Mouse (Mus musculus): Measurements from ENCODE around the gene Pnp.
"Not testable (repeated sequence)": the region's sequence is repeated elsewhere in the genome, so short reads cannot be mapped to it uniquely, and the experiment has no call there.

Gene Pnp

GRCm38 (mm10) chr14:50929951-50930350 is 931 bp upstream of the Pnp start:
- in situ Hi-C loops (cut with MboI; ENCODE audit: low sequenced_read_pairs): no loop called here

DNA sequence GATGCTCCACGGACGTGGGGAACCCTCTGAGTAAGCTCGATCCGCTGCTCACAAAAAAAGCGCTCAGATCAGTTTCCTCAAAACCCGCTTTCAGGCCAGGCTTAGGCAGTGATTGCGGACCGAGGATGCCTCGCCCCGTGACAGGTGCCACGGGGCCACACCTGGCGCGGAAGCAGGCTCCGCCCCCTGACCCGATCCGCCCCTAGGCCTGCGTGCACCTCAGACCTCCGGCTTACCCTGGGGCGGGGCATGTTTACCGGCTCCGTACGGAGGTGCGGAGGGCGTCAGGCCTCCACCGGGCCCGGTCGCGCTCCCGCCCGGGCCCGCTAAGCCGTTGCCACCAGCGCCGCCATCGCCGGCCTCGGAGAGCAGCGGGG is 517 bp upstream of the Pnp start:
- in situ Hi-C loops (cut with MboI; ENCODE audit: low sequenced_read_pairs): no loop called here

DNA sequence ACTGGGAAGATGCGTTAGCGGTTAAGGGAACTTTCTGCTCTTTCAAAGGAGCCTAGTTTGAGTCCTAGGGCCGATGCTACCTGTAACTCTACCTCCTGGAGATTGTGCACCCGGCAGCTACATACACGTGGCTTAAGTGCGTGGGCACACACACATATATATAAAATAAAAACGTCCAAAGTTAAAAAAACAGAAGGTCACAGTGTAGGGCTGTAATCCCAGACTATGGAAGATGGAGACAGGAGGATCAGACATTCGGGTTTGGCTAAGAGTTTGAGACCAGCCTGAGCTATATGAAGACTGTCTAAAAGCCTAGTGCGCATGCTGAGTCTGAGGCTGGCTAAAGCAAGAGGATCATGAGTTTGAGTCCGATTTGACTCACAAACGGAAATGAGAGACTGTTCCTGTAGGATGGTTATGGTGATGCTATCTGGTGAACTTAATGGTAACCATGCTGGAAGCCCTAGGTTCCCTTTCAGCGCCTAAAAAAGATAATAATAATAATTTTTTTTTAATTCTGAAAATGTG is 675 bp downstream of the Pnp start:
- in situ Hi-C loops (cut with MboI; ENCODE audit: low sequenced_read_pairs): no loop called here

DNA sequence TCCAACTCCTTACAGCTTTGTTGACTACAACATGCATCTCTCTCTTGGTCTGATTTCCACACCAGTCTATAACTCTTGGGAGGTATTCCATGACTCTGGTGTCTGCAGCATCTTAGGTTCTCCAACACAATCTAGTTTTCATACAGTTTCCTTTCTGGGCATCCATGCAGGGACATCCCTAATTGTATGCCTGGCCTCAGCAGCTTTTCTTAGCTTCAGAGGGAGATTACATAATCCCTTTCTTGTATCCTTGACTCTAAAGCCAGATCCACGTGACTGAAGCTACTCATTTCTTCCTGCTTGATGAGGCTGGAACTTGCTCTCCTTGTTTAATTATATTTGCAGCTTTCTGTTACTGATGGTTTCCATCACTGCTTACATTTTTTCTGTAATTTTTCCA is 5.8 kb downstream of the Pnp start:
- in situ Hi-C loops (cut with MboI; ENCODE audit: low sequenced_read_pairs): no loop called here

DNA sequence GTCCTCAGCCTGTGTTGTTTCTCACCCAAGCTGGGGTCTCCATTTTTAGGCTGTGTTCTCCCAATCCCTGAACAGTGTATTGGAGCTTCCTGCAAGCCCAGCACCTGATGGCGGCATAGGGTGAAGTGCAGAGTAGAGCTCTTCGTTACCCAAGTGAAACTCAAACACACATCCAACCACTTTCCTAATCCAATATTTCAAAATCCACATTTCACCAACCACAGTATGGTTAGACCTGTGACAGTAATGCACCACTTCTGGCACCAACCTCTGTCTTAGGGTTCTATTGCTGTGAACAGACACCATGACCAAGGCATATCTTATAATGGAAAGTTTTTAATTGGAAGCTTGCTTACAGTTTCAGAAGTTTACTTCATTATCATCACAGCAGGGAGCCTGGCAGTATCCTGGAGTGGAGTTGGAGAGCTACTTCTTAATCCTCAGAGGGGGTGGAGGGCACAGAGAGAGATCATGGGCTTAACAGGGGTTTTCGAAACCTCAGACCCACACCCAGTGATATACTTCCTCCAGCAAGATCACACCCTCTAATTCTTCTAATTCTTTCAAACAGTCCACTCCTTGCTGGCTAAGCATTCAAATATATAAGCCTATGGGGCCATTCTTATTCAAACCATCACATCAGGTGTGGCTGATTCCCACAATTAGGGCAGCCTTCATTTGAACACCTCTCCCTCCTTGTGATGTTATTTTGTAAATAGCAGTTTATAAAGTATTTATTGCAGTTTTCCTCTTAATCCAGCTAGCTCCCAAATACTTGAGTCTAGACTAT is 7.4 kb downstream of the Pnp start:
- in situ Hi-C loops (cut with MboI; ENCODE audit: low sequenced_read_pairs): no loop called here

GRCm38 (mm10) chr14:50938940-50939339 is 8.1 kb downstream of the Pnp start:
- in situ Hi-C loops (cut with MboI; ENCODE audit: low sequenced_read_pairs): no loop called here

DNA sequence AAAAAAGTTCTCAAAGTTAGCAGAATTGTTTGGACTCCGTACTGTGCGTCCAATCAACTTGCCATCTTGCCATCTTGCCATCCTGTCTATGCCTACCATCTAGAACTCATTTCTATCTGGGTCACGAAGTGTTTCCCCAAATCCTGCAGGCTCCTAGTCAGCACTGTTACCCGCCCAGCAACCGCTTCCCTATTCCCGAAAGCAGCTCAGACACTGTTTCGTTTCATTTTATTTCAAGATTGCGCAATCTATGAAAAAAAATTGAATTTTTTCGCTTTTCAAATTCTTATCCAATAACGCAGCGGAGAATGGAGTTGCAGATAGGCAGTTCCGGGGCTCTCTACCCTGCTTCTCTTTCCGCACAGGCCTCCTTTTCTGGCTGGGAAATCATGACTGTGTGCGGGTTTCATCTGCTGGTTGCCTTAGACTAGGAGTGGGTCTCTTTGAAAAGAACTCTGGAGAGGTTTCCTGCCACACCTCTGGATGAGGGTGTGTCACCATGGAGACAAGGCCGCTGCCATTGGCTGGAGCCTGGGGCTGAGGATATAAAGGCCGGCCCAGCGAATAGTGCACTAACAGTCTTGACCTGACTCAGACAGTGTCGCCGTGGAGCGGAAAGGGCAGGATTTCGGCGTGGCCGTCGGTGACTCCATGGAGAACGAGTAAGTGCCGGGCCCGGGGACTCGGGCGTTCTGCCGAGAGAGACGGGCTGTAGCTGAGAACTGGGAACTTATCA is 13.2 kb downstream of the Pnp start, which contains the start of gene Gm49342:
Gene Gm49342, plus strand, starts transcription at position 586 of the 736 bp plus-strand sequence.
- in situ Hi-C loops (cut with MboI; ENCODE audit: low sequenced_read_pairs): no loop called here

GRCm38 (mm10) chr14:50944668-50945033 is 13.8 kb downstream of the Pnp start:
- in situ Hi-C loops (cut with MboI; ENCODE audit: low sequenced_read_pairs): not testable (repeated sequence)

- in situ Hi-C loops (cut with MboI; ENCODE audit: low sequenced_read_pairs): not testable (repeated sequence)
These were observed 14.2 kb downstream of the Pnp start for GRCm38 (mm10) chr14:50945081-50945480.

GRCm38 (mm10) chr14:50945526-50945925 is 14.6 kb downstream of the Pnp start:
- in situ Hi-C loops (cut with MboI; ENCODE audit: low sequenced_read_pairs): not testable (repeated sequence)

DNA sequence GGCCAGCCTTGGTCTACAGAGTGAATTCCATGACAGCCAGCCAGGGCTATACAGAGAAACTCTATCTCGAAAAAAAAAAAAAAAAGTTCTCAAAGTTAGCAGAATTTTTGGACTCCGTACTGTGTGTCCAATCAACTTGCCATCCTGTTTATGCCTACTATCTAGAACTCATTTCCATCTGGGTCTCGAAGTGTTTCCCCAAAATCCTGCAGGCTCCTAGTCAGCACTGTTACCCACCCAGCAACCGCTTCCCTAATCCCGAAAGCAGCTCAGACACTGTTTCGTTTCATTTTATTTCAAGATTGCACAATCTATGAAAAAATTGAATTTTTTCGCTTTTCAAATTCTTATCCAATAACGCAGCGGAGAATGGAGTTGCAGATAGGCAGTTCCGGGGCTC is 24.6 kb downstream of the Pnp start:
- in situ Hi-C loops (cut with MboI; ENCODE audit: low sequenced_read_pairs): no loop called here

DNA sequence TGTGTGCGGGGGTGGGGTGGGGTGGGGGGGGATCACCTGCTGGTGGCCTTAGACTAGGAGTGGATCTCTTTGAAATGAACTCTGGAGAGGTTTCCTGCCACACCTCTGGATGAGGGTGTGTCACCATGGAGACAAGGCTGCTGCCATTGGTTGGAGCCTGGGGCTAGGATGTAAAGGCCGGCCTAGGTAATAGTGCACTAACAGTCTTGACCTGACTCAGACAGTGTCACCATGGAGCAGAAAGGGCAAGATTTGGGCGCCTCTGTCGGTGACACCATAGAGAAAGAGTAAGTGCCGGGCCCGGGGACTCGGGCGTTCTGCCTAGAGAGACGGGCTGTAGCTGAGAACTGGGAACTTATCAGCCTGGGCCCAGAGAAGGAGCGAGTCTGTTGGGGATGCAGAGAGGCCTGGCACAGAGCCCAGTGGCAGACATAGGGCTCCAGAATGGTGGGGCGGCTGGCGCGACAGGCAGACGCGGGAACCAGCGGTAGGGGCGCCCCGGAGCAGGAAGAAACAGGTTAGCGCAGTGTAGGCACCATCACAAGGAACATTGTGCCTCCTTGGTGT is 25.1 kb downstream of the Pnp start, which contains the start of gene Pnp2:
Gene Pnp2, plus strand, starts transcription at position 51 of the 567 bp plus-strand sequence.
- in situ Hi-C loops (cut with MboI; ENCODE audit: low sequenced_read_pairs): not testable (repeated sequence)

- in situ Hi-C loops (cut with MboI; ENCODE audit: low sequenced_read_pairs): not testable (repeated sequence)
These were observed 25.8 kb downstream of the Pnp start for GRCm38 (mm10) chr14:50956724-50957123.

DNA sequence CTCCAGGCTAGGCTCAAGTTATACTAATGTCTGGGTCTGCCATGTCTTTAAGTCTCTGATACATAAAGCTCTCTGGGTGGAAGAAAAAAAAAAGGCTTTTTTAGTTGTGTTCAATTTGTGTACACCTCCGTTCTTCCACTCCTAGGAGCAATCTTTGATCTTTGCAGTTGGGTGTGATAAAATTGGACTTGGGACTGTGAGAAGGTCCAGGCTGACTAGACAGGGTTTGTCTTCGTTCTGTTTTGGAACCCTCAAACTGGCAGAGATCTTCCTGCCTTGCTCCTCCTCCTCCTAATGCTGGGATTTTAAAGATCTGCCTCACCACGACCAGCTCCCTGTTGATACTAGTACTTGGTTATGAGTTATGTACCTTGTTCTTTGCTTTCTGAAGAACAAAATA is 26.3 kb downstream of the Pnp start:
- in situ Hi-C loops (cut with MboI; ENCODE audit: low sequenced_read_pairs): not testable (repeated sequence)

DNA sequence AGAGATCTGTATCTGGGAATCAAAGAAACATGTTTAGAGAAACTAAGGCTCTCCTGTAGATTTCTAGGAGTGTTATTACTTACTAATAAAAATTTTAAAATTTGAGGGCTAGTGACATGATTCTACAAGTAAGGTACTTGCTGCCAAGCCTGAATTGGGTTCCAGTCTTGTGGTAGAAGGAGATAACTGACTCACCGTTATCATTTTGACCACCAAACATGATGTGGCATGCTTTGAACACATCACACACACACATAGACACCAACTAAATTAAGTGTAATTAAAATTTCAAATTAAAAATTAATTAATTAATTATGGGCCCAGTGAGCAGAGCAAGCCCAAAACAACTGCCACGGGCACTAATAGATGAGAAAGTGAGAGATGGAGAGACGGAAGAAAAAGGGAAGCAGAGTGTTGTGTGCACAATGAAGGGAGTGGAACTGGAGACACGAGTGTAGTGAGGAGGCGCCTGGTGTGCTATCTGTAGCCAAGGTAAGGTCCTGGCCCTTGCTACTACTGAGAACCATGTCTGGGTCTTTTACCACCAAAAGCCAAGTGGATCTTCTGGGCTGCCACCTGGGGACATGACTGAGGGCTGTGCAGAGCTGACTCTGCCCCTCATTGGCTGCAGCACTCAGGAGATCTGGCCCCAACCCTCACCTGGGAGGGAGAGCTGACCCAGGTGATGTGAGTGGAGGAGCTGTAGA is 27.6 kb downstream of the Pnp start:
- in situ Hi-C loops (cut with MboI; ENCODE audit: low sequenced_read_pairs): not testable (repeated sequence)

DNA sequence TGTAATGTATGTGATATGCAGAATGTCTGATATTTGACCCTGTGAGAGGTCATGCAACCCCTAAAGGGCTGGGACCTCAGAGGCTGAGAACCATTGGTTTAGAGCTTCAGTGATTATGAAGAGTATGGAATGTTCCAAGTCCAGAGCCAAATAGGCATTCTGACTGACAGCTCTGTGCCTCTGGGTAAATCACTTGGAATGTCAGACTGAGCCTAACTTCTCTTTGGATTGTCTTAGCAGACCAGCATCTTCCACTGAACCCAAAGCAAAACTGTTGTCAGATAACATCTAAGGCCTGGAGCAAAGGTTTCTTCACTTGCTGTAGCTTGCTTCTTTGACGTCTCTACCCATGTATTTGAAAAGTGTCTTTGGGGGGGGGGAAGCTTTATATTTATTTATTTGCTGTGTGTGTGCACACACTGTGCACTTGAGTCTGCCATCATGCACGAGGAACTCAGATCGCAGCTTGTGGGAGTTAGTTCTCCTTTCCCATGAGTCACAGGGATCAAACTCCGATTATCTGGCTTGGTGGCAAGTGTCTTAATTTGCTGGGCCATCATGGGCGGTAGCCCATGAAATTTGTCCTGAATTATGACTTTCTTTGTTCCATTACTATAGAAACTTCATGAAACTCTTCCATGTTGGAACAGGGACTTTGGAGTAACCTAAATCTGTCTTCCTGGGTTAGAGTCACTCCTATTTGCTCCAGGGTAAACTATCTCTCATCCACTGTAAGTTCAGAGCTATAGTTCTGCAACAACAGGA is 37.5 kb downstream of the Pnp start:
- in situ Hi-C loops (cut with MboI; ENCODE audit: low sequenced_read_pairs): no loop called here

DNA sequence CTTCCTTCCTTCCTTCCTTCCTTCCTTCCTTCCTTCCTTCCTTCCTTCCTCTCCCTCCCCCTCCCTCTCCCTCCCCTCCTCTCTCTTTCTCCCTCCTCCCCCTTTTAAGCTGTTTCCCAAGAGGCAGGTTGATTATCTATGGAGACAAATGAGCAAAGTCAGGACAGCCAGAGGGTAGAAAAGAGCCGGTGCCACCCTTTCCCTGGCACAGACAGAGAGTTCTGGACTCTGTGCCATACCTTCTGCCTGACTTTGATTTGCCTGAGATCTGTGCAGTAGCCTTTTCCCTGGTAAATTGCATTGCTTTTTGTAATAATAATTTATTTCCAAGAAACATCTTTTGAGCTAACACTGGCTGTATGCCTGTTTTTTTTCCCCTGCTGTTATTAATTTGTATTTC is 38.2 kb downstream of the Pnp start:
- in situ Hi-C loops (cut with MboI; ENCODE audit: low sequenced_read_pairs): no loop called here

GRCm38 (mm10) chr14:50969558-50970544 is 39.0 kb downstream of the Pnp start:
- in situ Hi-C loops (cut with MboI; ENCODE audit: low sequenced_read_pairs): no loop called here

GRCm38 (mm10) chr14:50970822-50971221 is 39.9 kb downstream of the Pnp start:
- in situ Hi-C loops (cut with MboI; ENCODE audit: low sequenced_read_pairs): no loop called here
